Mouse (Mus musculus): ENCODE results near the gene Tepsin. TPM values are rescaled to one million over a fixed set of nuclear protein-coding genes. Genes with fewer than 3 reads are reported as not detected.

Tepsin gene
- polyA plus RNA-seq, 1 experiment, result 10.0 TPM

- no peak overlapping the region for H3K4me3 ChIP-seq (ENCODE audit: insufficient read depth, poor library complexity, severe bottlenecking)
- H3K27me3 ChIP-seq (ENCODE audit: control insufficient read depth, insufficient read depth, insufficient read length), result no peaks in the 10 kb centered on the region
- no peak overlapping the region for H3ac ChIP-seq (ENCODE audit: control insufficient read depth, insufficient read length, low read depth)
- no peaks in the 10 kb centered on the region for H3K36me3 ChIP-seq (ENCODE audit: control insufficient read depth, insufficient read depth)
- TF ChIP-seq FOSL1 (IDR thresholded peaks at IDR 0.05; ENCODE audit: insufficient read depth, low read length, poor library complexity, severe bottlenecking) (no peak), USF1 (IDR thresholded peaks at IDR 0.05; ENCODE audit: low read depth) (no peak), CEBPB (IDR thresholded peaks at IDR 0.05; ENCODE audit: low read depth) (no peak), CTCF (IDR thresholded peaks at IDR 0.05; ENCODE audit: control insufficient read depth, insufficient read depth, insufficient read length) (no peak), MYOG (IDR thresholded peaks at IDR 0.05; ENCODE audit: control insufficient read depth, extremely low read depth, insufficient read length) (no peak), MYOD1 (IDR thresholded peaks at IDR 0.05; ENCODE audit: control insufficient read depth, insufficient read length, low read depth) (no peak), MAX (IDR thresholded peaks at IDR 0.05) (no peak)
- H3K79me2 ChIP-seq (ENCODE audit: control insufficient read depth, insufficient read depth), result no peaks in the 10 kb centered on the region
- no peaks in the 10 kb centered on the region for H3K79me3 ChIP-seq (ENCODE audit: low read depth)
Measured at GRCm38 (mm10) chr11:120076191-120076590, 22.3 kb downstream of the Tepsin start.

GRCm38 (mm10) chr11:120072986-120073647 is 25.4 kb downstream of the Tepsin start:
- Histone ChIP-seq H3K4me3 (ENCODE audit: insufficient read depth, poor library complexity, severe bottlenecking) (no peak overlapping the region), H3K79me2 (ENCODE audit: control insufficient read depth, insufficient read depth) (no peaks in the 10 kb centered on the region), H3ac (ENCODE audit: control insufficient read depth, insufficient read length, low read depth) (no peak overlapping the region), H3K27me3 (ENCODE audit: control insufficient read depth, insufficient read depth, insufficient read length) (no peaks in the 10 kb centered on the region), H3K79me3 (ENCODE audit: low read depth) (no peaks in the 10 kb centered on the region), H3K36me3 (ENCODE audit: control insufficient read depth, insufficient read depth) (no peaks in the 10 kb centered on the region)
- no peak for TF ChIP-seq CEBPB (IDR thresholded peaks at IDR 0.05; ENCODE audit: low read depth)
- TF ChIP-seq MYOD1 (IDR thresholded peaks at IDR 0.05; ENCODE audit: control insufficient read depth, insufficient read length, low read depth), result no peak
- no peak for TF ChIP-seq MYOG (IDR thresholded peaks at IDR 0.05; ENCODE audit: control insufficient read depth, extremely low read depth, insufficient read length)
- no peak for TF ChIP-seq USF1 (IDR thresholded peaks at IDR 0.05; ENCODE audit: low read depth)

GRCm38 (mm10) chr11:120071731-120072320 is 26.7 kb downstream of the Tepsin start:
- Histone ChIP-seq H3K4me3 (ENCODE audit: insufficient read depth, poor library complexity, severe bottlenecking) (no peak overlapping the region), H3ac (ENCODE audit: control insufficient read depth, insufficient read length, low read depth) (no peak overlapping the region), H3K79me3 (ENCODE audit: low read depth) (no peaks in the 10 kb centered on the region), H3K36me3 (ENCODE audit: control insufficient read depth, insufficient read depth) (no peaks in the 10 kb centered on the region), H3K27me3 (ENCODE audit: control insufficient read depth, insufficient read depth, insufficient read length) (no peaks in the 10 kb centered on the region), H3K79me2 (ENCODE audit: control insufficient read depth, insufficient read depth) (no peaks in the 10 kb centered on the region)
- TF ChIP-seq USF1 (IDR thresholded peaks at IDR 0.05; ENCODE audit: low read depth) (no peak), FOSL1 (IDR thresholded peaks at IDR 0.05; ENCODE audit: insufficient read depth, low read length, poor library complexity, severe bottlenecking) (no peak), MYOD1 (IDR thresholded peaks at IDR 0.05; ENCODE audit: control insufficient read depth, insufficient read length, low read depth) (no peak), CTCF (IDR thresholded peaks at IDR 0.05; ENCODE audit: control insufficient read depth, insufficient read depth, insufficient read length) (no peak), CEBPB (IDR thresholded peaks at IDR 0.05; ENCODE audit: low read depth) (no peak), MYOG (IDR thresholded peaks at IDR 0.05; ENCODE audit: control insufficient read depth, extremely low read depth, insufficient read length) (no peak), MAX (IDR thresholded peaks at IDR 0.05) (no peak)

- no peaks in the 10 kb centered on the region for H3K27me3 ChIP-seq (ENCODE audit: control insufficient read depth, insufficient read depth, insufficient read length)
- TF ChIP-seq CEBPB (IDR thresholded peaks at IDR 0.05; ENCODE audit: low read depth) (no peak), USF1 (IDR thresholded peaks at IDR 0.05; ENCODE audit: low read depth) (no peak), FOSL1 (IDR thresholded peaks at IDR 0.05; ENCODE audit: insufficient read depth, low read length, poor library complexity, severe bottlenecking) (no peak), MYOG (IDR thresholded peaks at IDR 0.05; ENCODE audit: control insufficient read depth, extremely low read depth, insufficient read length) (no peak), MYOD1 (IDR thresholded peaks at IDR 0.05; ENCODE audit: control insufficient read depth, insufficient read length, low read depth) (no peak), MAX (IDR thresholded peaks at IDR 0.05) (no peak), CTCF (IDR thresholded peaks at IDR 0.05; ENCODE audit: control insufficient read depth, insufficient read depth, insufficient read length) (no peak)
- H3K79me2 ChIP-seq (ENCODE audit: control insufficient read depth, insufficient read depth), result no peaks in the 10 kb centered on the region
- no peak overlapping the region for H3K4me3 ChIP-seq (ENCODE audit: insufficient read depth, poor library complexity, severe bottlenecking)
- no peaks in the 10 kb centered on the region for H3K36me3 ChIP-seq (ENCODE audit: control insufficient read depth, insufficient read depth)
- H3ac ChIP-seq (ENCODE audit: control insufficient read depth, insufficient read length, low read depth), result no peak overlapping the region
- H3K79me3 ChIP-seq (ENCODE audit: low read depth), result no peaks in the 10 kb centered on the region
Measured at GRCm38 (mm10) chr11:120071065-120071464, 27.5 kb downstream of the Tepsin start.

- no peak overlapping the region for H3ac ChIP-seq (ENCODE audit: control insufficient read depth, insufficient read length, low read depth)
- H3K36me3 ChIP-seq (ENCODE audit: control insufficient read depth, insufficient read depth), result no peaks in the 10 kb centered on the region
- no peaks in the 10 kb centered on the region for H3K27me3 ChIP-seq (ENCODE audit: control insufficient read depth, insufficient read depth, insufficient read length)
- no peaks in the 10 kb centered on the region for H3K79me2 ChIP-seq (ENCODE audit: control insufficient read depth, insufficient read depth)
- no peak overlapping the region for H3K4me3 ChIP-seq (ENCODE audit: insufficient read depth, poor library complexity, severe bottlenecking)
- no peaks in the 10 kb centered on the region for H3K79me3 ChIP-seq (ENCODE audit: low read depth)
- TF ChIP-seq CEBPB (IDR thresholded peaks at IDR 0.05; ENCODE audit: low read depth) (no peak), FOSL1 (IDR thresholded peaks at IDR 0.05; ENCODE audit: insufficient read depth, low read length, poor library complexity, severe bottlenecking) (no peak), USF1 (IDR thresholded peaks at IDR 0.05; ENCODE audit: low read depth) (no peak), MAX (IDR thresholded peaks at IDR 0.05) (no peak), CTCF (IDR thresholded peaks at IDR 0.05; ENCODE audit: control insufficient read depth, insufficient read depth, insufficient read length) (no peak), MYOD1 (IDR thresholded peaks at IDR 0.05; ENCODE audit: control insufficient read depth, insufficient read length, low read depth) (no peak), MYOG (IDR thresholded peaks at IDR 0.05; ENCODE audit: control insufficient read depth, extremely low read depth, insufficient read length) (no peak)
Measured at GRCm38 (mm10) chr11:120070286-120070930, 28.1 kb downstream of the Tepsin start.
